Mouse (Mus musculus) gonadal fat pad, adult 2 months (tissue): ENCODE data around the gene Nectin4. TPM values are rescaled to one million over a fixed set of nuclear protein-coding genes. Genes with fewer than 3 reads are reported as not detected.
"Not testable (repeated sequence)": the region's sequence is repeated elsewhere in the genome, so short reads cannot be mapped to it uniquely, and the experiment has no call there.

ENCODE experiments used
- DNase-seq: peaks from one replicate; pipeline ENCODE4 v3.0.0-alpha.2; 2012; ENCODE audit warnings: low read depth
- polyA plus RNA-seq: library from polyadenylated mRNA; depleted of rRNA; stranded (reverse); fragments of >200 nt; gene quantifications from 2 replicates; pipeline ENCODE4 v1.2.3, GENCODE M21; 2012; rRNA removed

Nectin4 gene
- 19.8 and 31.8 TPM in 2 replicates for polyA plus RNA-seq

GRCm38 (mm10) chr1:171369845-171370556 lies at the start of gene Nectin4:
Nectin4 (plus strand) TSS chr1:171370099.
- no peak for DNase-seq

- DNase-seq, result no peak
Observed at GRCm38 (mm10) chr1:171320151-171320550, 49.7 kb upstream of the Nectin4 start.

GRCm38 (mm10) chr1:171321415-171321814 lies 48.5 kb upstream of the Nectin4 start:
- no peak for DNase-seq

GRCm38 (mm10) chr1:171322012-171322411 lies 47.9 kb upstream of the Nectin4 start:
- DNase-seq, result no peak

GRCm38 (mm10) chr1:171325571-171325970 lies 44.3 kb upstream of the Nectin4 start:
- DNase-seq, result no peak

GRCm38 (mm10) chr1:171326588-171326987 lies 43.3 kb upstream of the Nectin4 start:
- DNase-seq, result not testable (repeated sequence)

GRCm38 (mm10) chr1:171328244-171328643 lies 41.7 kb upstream of the Nectin4 start:
- no peak for DNase-seq

GRCm38 (mm10) chr1:171328839-171329432 lies 41.0 kb upstream of the Nectin4 start, which contains the start of gene Dedd:
Dedd (plus strand) TSS chr1:171329145.
- no peak for DNase-seq

- no peak for DNase-seq
Observed at GRCm38 (mm10) chr1:171329433-171330215, 40.3 kb upstream of the Nectin4 start.

- DNase-seq, result no peak
Observed at GRCm38 (mm10) chr1:171330216-171330560, 39.7 kb upstream of the Nectin4 start.

GRCm38 (mm10) chr1:171342262-171343207 lies 27.4 kb upstream of the Nectin4 start:
- DNase-seq, result no peak

- no peak for DNase-seq
Observed at GRCm38 (mm10) chr1:171343922-171344677, 25.8 kb upstream of the Nectin4 start.

GRCm38 (mm10) chr1:171344715-171345114 lies 25.2 kb upstream of the Nectin4 start:
- no peak for DNase-seq

- no peak for DNase-seq
Observed at GRCm38 (mm10) chr1:171345225-171346094, 24.4 kb upstream of the Nectin4 start, which contains the start of the genes Nit1 and Pfdn2. Nit1 (minus strand) TSS chr1:171345646. Pfdn2 (plus strand) TSS chr1:171345670.

GRCm38 (mm10) chr1:171346095-171346450 lies 23.8 kb upstream of the Nectin4 start:
- DNase-seq, result no peak

GRCm38 (mm10) chr1:171348665-171349064 lies 21.2 kb upstream of the Nectin4 start:
- no peak for DNase-seq

GRCm38 (mm10) chr1:171349210-171349609 lies 20.7 kb upstream of the Nectin4 start:
- DNase-seq, result no peak

GRCm38 (mm10) chr1:171355812-171356340 lies 14.0 kb upstream of the Nectin4 start:
- no peak for DNase-seq

GRCm38 (mm10) chr1:171356814-171357213 lies 13.1 kb upstream of the Nectin4 start:
- DNase-seq, result no peak
